Mouse (Mus musculus) right cerebral cortex, postnatal 10 days (tissue): ENCODE measurements around the gene Metap1d.

ENCODE experiments used
- DNase-seq, 2 experiments: peaks; one replicate each; pipeline ENCODE4 v3.0.0; 2021; ENCODE audit warnings: low spot score in 2 of 2

The Metap1d gene

DNA sequence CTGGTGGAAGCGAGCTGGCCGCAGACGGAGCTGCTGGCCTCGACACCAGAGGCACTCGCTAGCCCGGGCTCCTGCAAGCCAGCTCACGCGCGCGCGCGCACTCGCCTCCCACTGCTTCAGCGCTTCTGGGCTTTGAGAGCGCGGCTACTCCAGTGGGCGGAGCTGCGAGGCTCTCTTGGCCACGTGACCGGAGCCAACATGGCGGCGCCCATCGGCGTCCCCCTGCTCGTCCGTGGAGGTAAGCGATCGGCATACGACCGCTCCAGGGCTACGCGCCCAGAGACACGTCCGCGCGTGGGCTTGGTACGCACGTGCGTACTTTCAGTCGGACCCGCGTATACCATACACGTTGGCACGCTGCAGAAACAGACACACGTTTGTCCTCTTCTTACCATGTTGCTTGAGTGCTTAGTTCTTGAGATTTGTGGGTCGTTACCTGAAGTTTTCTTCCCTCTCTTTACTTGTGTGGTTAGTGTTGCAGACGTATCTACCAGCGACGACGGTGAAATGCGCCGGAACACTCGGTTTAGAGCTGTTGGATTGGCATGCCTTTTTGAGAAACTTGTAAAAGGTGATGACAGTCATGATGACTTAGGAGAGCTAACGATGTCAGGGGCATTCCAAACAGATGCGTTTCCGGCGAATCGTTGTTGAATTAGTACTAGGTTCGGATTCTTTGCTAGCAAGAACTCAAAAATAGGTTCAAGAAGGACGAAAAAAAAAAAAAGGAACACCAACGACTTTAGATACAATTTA is at the start of gene Metap1d:
Metap1d (plus strand) TSS at position 116 of the 756 bp plus-strand sequence.
- DNase-seq, result peak; percentile 97

GRCm38 (mm10) chr2:71405613-71406012 is 47.5 kb upstream of the Metap1d start:
- no peak for DNase-seq

DNA sequence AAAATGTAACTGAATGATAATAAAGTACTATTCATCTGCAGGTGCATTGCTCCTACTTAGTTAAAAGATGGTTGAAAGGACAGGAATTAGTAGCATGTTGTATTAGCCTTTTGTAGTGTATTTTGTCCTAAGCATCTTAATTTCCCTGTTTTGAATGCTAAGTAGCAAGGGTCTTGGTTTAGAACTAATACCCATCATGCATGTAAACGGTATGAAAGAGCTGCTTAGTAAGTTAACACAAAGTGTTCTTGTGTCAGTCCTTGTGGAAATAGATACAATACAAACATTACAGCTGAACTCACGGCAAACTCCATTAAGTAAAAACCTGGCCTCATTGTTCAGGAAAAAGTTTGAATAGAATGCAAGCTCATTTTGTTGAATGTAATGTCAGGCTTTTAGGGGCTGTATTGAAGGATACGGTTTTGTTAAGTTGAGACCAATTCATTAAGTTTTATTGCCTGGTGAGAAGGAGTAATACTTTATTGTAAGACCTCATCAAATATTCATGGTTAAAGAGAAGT is 34.3 kb upstream of the Metap1d start:
- DNase-seq, result no peak

DNA sequence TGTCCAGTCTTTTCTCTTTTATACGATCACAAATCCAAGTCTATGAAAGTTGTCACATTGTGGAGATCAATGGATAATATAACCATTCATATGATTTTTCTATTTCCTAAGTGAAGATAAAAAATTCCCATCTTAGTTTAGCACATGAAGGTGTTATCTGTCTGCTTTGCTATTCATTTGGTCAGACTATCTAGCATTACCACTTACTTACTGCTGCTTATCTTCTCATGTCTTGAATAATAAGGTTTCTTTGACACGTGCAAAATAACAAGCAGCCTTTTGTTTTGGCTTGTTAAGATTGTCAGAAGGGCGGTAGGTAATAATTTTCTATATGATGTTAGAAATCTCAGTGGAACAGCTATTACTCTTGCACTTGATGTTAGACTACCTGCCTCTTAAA is 33.7 kb upstream of the Metap1d start:
- no peak for DNase-seq

DNA sequence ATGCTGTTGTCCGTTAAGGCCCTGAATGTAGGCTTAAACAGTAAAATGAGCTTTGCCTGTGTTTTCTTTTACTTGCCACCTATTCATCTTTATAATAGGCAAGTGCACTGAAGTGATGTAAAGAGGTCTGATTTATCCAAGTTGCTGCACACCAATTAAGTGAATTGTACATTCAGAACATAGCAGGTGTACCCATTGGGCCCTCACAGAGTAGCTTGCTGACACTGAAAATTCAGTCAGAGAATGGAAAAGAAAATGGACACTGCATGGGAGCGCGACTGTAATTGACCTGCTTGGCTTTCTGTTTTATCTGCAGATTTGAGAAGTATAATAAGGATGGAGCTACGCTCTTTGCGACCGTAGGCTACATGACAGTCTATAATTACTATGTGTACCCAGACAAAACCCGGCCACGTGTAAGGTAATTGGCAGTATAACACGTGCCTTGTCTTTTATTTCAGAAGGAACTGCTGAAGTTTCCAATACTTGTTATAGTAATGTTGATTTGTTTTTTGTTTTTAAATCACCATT is 32.1 kb upstream of the Metap1d start:
- no peak for DNase-seq

DNA sequence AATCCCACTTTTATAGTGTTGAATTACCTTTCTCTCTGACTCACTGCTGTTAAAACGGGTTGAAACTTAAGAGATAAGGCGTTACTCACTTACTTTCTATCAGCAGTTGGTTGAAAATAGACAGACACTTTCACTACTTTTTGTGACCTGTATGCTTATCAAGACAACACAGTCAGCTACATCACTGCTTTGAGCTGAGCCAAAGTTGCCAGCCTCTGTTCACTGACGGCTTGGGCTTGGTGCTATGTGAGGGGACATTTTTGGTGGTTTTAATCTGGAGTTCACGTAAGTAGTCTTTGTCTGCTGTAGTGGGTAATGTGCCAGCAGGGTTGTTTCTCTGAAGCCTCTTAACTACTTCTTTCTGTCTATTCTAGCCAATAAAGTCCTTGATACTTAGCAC is 28.5 kb upstream of the Metap1d start:
- no peak for DNase-seq

DNA sequence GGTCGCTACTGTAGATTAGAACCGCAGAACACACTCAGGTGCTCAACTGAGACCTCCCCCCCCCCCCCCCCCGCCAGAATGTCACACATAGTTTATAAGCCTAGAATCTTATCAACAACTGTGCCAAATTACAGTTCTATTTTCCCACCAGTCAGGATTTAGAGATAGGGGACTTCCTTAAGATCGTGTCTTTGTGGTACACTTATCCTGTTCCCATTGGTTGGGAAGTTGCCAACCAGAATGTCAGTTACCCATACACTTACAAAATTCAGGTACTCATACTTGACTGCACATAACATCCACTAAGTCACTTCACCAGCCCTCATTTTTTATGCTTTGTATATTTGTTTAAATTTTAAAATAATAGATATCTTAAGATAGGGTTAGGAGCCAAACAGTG is 17.6 kb upstream of the Metap1d start:
- no peak for DNase-seq

DNA sequence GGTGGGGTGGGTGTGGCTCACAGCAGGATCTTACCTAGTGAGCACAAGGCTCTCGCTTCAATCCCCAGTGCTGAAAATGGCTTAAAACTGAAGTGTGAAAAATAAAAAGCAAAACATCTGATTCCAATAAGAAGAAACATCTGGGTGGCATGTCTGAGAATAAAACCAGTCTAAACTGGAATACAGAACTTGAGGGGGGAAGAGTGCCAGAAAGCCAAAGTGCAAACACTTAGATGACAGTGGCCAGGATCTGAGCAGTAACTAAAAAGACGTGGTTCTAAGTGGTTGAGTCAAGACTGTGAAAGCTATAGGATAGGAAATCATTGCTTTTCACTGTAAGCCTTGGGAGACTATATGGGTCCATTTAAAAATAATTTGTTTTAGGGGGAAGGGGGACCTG is 9.7 kb upstream of the Metap1d start:
- no peak for DNase-seq

DNA sequence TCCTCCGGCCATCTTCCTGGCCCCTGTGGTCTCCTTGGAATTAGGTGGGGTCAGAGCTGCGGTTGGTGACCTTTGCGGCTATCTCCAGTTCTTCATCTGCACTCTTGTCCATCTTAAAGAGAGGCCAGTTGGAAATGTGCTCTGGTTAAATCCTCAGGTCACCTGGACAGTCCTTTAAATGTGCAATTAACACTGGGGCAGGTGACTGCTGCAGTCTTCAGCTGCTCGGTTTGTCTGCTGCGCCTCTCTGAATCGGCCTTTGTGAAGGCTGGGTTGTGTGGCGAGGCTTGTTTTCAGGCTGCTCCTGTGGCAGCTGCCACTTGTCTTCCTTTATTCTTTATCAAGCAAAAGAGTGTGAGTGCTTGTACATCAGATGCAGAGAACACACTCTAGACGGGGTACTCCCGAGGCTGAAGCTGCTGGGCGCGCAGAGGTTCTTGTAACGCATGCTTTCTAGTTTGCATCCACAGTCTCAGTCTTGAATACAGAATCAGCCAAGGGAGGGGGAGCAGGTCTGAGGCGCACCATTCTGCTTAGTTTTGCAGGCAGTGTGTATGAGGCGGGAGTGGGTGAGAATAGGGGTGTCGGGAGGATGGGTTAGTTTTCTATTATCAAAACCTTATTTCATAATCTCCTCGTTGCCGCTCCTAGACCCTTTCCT is 7.4 kb upstream of the Metap1d start:
- DNase-seq, result no peak

- no peak for DNase-seq
Measured at GRCm38 (mm10) chr2:71449604-71450003, 3.5 kb upstream of the Metap1d start.

DNA sequence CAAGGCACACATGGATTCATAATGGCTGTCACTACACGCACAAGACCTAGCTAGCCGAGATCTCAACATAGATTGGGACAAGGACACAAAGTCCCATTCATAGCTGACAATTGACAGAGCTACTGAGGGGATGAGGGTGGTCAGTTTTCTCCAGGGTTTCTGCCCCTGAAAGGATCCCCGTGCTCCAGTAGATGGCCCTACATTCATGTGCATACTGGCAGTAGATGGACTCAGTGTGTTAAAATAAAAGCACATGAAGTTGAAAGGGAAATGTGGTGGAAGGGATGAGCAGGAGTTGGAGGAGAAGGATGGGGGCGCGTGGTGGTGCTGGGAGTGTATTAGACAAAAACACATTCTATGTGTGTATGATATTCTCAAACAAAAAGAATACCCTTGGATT is 1.3 kb upstream of the Metap1d start:
- no peak for DNase-seq

DNA sequence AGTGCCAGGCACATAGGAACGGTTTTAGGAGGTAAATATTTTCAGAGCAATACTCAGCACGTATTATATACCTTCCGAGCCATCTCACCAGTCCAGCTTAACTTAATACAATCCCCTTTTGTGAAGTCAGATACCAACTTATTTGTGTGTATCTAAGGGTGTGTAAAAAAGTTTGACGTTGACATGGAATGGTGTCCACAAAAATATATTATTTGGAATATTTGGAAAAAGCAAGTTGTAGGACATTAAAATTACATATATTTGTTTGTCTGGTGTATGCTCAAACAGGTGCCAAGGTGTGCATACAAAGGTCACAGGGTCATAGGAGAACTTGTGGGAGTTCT is 813 bp downstream of the Metap1d start:
- DNase-seq, result no peak

GRCm38 (mm10) chr2:71458624-71459023 is 5.5 kb downstream of the Metap1d start:
- no peak for DNase-seq

DNA sequence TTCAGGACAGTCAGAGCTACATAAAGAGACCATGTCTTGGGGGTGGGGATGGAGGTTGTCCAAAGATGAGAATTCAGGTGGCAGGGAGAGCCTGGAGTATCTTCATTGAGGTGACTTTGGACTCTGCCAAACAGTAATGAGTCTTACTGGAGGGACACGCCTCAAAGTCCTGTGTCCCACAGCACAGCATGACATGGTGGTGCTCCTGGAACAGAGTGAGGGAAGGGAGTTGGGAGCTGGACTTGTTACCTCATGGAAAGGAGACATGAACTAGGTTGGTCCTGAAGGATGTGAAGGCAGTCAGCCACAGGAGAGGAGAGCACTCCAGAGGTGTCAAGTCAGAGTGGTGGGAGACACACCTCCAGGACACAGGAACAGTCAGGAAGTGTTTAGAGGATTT is 6.6 kb downstream of the Metap1d start:
- no peak for DNase-seq

- no peak for DNase-seq
Measured at GRCm38 (mm10) chr2:71461139-71461538, 8.1 kb downstream of the Metap1d start.

DNA sequence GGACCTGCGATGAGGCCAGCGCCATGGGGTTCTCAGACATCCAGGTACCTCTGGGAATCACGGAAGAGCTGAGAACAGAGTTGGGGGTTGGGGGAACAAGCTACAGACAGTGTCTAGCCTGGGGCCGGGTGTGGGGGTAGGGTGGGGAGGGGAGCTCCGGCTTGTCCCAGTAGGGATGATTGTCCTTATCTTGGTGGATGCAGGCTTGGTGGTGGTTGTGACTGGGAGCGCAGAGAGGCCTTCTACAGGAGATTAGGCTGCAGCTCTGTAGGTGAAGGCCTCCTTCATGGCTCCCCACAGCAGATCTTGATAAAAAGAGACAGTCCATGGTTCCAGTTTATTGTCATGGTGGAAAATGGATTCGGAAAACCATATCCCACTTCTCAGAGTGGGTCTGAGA is 8.5 kb downstream of the Metap1d start:
- DNase-seq, result no peak

GRCm38 (mm10) chr2:71462066-71462465 is 9.0 kb downstream of the Metap1d start:
- DNase-seq, result no peak

DNA sequence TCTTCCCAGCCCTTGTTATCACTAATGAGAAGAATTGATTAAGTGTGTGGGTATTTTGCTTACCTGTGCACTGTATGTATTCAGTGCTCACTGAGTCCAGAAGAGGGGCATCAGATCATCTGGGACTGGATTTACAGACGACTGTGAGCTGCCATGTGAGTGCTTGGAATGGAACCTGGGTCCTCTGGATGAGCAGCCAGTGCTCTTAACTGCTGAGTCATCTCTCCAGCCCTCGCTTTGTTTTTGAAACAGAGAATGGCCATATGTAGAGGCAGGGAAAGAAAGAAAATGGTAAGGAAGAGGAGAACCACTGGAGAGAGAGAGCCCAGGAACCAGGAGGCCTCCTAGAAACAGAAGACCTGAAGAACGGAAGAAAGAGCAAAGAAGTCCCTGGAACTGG is 9.5 kb downstream of the Metap1d start:
- DNase-seq, result no peak

- DNase-seq, result no peak
Measured at GRCm38 (mm10) chr2:71466103-71466502, 13.0 kb downstream of the Metap1d start.

GRCm38 (mm10) chr2:71466861-71467450 is 13.9 kb downstream of the Metap1d start:
- no peak for DNase-seq

DNA sequence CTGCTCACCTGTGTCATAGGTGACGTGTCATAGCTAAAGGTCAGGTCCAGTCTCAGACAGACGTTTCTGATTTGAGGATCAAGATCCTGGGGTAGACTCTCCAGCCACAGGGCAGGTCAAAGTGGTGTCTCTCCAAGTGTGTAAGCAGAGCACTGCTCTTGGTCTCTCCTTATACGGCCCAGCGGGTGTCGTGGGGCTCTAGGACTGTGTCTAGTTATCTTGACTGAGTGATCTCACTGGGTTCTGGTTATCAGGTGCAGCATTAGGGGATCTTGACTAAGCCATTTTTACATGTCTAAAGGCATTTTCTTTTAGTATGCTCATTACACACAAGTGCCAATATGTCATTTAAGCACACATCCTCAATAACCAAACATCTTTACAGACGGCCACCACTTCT is 18.0 kb downstream of the Metap1d start:
- no peak for DNase-seq

DNA sequence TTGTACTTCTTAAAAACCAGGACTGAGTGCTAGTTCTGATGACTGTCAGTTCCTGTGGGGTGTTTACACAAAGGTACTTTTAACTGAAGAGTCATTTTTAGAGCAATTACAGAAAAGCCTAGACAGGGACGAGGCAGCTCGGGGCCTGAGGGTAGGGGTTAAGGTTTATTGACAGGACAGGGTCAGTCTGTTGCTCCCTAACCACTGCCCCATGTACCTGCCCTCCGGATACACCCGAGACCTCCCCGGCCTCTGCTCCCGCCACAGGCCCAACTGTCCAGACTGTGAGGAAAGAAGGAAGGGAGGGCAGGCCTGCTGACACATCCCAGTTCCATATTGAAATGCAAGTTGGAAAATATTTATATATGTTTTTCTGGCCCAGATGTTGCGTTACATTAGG is 20.8 kb downstream of the Metap1d start:
- DNase-seq, result no peak

GRCm38 (mm10) chr2:71474345-71474744 is 21.3 kb downstream of the Metap1d start:
- no peak for DNase-seq
